Mouse (Mus musculus) brown adipose tissue, adult 24 weeks (tissue): ENCODE measurements around the gene Cep126. TPM values are rescaled to one million over a fixed set of nuclear protein-coding genes. Genes with fewer than 3 reads are reported as not detected.

ENCODE experiments used
- H3K27ac ChIP-seq: fragments of 200-500 bp; replicated peaks from 2 replicates; pipeline ENCODE4 v1.5.1; 2012; ENCODE audit warnings: low read depth, mild to moderate bottlenecking, low read length
- H3K4me1 ChIP-seq: fragments of 200-500 bp; 2 replicates; pipeline ENCODE4 v1.6.1; 2012; ENCODE audit warnings: low read length, mixed read lengths; ENCODE audit not compliant: control insufficient read depth, insufficient read depth, insufficient read length
- H3K4me3 ChIP-seq: fragments of 200-500 bp; 2 replicates; pipeline ENCODE4 v1.5.1; 2012; ENCODE audit warnings: low read depth, mild to moderate bottlenecking, low read length, moderate library complexity; ENCODE audit not compliant: insufficient read depth
- polyA plus RNA-seq: library from polyadenylated mRNA; stranded (reverse); fragments of >200 nt; gene quantifications from 2 replicates; pipeline ENCODE4 v1.2.4, GENCODE M21; 2012; ENCODE audit not compliant: missing spikeins, insufficient read depth, insufficient read length

Gene Cep126
- polyA plus RNA-seq = 0.67 and 1.8 TPM in 2 replicates

GRCm38 (mm10) chr9:8134117-8134574 is at the start of gene Cep126:
Cep126 (minus strand) TSS chr9:8134294.
- H3K4me3 ChIP-seq = peak within 1 kb of the TSS; percentile 74
- no peak within 1 kb of the TSS for H3K27ac ChIP-seq
- H3K4me1 ChIP-seq = 0 out of 2 replicates have a peak, but pooled peaks cover 2% of the 10 kb centered on the region

- H3K4me1 ChIP-seq = no peaks in the 10 kb centered on the region
- no peak overlapping the region for H3K4me3 ChIP-seq
- no peak overlapping the region for H3K27ac ChIP-seq
Observed at GRCm38 (mm10) chr9:8179554-8179953, 45.5 kb upstream of the Cep126 start.

GRCm38 (mm10) chr9:8177099-8177498 is 43.0 kb upstream of the Cep126 start:
- H3K4me1 ChIP-seq = no peaks in the 10 kb centered on the region
- H3K4me3 ChIP-seq = no peak overlapping the region
- H3K27ac ChIP-seq = no peak overlapping the region

GRCm38 (mm10) chr9:8157011-8157410 is 22.9 kb upstream of the Cep126 start:
- Histone ChIP-seq H3K4me1 (no peaks in the 10 kb centered on the region), H3K4me3 (no peak overlapping the region), H3K27ac (no peak overlapping the region)

GRCm38 (mm10) chr9:8139501-8139900 is 5.4 kb upstream of the Cep126 start:
- Histone ChIP-seq H3K27ac (no peak overlapping the region), H3K4me3 (no peak overlapping the region), H3K4me1 (0 out of 2 replicates have a peak, but pooled peaks cover 2% of the 10 kb centered on the region)

GRCm38 (mm10) chr9:8133586-8134115 is 443 bp downstream of the Cep126 start:
- Histone ChIP-seq H3K27ac (no peak overlapping the region), H3K4me3 (peak overlapping the region; percentile 74), H3K4me1 (0 out of 2 replicates have a peak, but pooled peaks cover 2% of the 10 kb centered on the region)

DNA sequence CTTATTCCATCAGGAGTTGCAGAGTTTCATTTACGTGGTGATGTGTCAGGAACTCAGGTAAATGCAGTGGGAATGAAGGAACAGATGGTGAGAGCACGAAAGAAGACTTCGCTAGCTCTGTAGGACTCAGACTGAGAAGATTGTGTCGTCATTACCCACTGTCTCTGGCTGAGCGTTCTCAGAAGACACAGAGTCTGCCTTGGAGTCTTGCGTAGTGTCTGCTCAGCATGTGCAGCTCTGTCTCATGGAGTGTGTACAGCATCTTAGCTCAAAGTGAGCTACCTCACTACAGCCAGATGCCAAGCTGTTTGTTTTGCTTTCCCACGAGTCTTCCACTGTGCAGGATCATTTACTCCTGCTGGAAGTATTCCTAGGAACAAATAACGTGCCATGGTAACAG is 10.6 kb downstream of the Cep126 start:
- H3K27ac ChIP-seq = no peak overlapping the region
- H3K4me3 ChIP-seq = no peak overlapping the region
- no peaks in the 10 kb centered on the region for H3K4me1 ChIP-seq

DNA sequence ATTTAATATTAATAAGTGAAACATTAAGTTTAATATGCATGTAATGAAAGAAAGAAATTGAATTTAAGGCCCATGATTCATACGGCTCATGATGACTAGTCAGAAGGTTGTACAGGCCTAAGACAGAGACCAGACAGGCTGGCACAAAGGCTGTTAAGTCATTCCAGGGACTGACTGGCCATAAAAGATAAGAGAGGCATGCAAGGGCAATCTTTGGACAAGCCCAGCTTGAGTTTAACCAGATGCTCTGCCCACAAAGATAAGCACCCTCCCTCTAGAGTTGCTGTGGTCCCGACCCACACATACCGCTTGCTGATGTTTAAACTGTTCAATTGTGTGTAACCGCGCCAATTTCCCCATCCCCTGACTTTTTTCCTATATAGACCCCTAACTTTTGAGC is 19.6 kb downstream of the Cep126 start:
- Histone ChIP-seq H3K4me1 (no peaks in the 10 kb centered on the region), H3K27ac (no peak overlapping the region), H3K4me3 (no peak overlapping the region)

GRCm38 (mm10) chr9:8103050-8103449 is 31.0 kb downstream of the Cep126 start:
- H3K4me3 ChIP-seq = no peak overlapping the region
- H3K27ac ChIP-seq = no peak overlapping the region
- no peaks in the 10 kb centered on the region for H3K4me1 ChIP-seq

- no peaks in the 10 kb centered on the region for H3K4me1 ChIP-seq
- H3K27ac ChIP-seq = no peak overlapping the region
- H3K4me3 ChIP-seq = no peak overlapping the region
Observed at GRCm38 (mm10) chr9:8100962-8101361, 33.1 kb downstream of the Cep126 start.

DNA sequence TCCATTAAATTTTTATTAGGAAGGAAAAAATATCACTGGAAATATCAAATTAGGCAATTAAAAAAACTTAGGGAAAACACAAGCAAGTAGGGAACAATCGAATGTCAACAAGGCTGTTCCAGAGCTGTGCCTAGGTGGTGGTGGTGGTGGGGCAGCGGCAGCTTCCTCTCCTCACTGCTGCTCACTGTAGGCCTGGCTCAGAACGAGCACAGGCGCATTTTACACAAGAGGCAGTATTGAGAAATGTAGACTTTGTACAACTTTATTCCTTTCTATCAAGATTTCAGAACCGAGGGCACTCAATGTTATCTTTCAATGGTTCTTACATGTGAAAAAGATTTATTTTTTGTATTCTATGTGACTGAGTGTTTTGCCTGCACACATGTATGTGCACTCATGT is 55.2 kb downstream of the Cep126 start:
- no peak overlapping the region for H3K4me3 ChIP-seq
- H3K27ac ChIP-seq = no peak overlapping the region
- no peaks in the 10 kb centered on the region for H3K4me1 ChIP-seq

DNA sequence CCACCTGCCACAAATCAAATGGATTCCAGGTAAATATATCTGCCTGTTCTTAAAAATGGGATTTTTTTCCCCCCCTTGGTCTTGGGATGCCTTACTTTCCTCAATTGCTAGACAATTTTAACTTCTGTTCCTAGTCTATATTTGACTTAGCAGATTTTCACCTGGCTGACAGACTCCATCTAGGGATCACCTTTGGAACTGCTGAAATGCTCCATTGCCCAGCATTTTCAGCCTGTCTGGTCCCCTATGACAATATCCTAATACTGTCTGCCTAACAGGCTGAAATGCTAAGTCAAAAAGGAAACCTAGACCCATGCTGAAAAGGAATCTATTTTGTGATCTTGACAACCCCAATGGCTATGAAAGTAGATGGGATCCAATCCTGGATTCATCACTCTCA is 59.7 kb downstream of the Cep126 start:
- H3K4me3 ChIP-seq = no peak overlapping the region
- no peaks in the 10 kb centered on the region for H3K4me1 ChIP-seq
- no peak overlapping the region for H3K27ac ChIP-seq

- no peak overlapping the region for H3K4me3 ChIP-seq
- H3K27ac ChIP-seq = no peak overlapping the region
- H3K4me1 ChIP-seq = no peaks in the 10 kb centered on the region
Observed at GRCm38 (mm10) chr9:8073203-8073755, 60.8 kb downstream of the Cep126 start.

GRCm38 (mm10) chr9:8059636-8060035 is 74.5 kb downstream of the Cep126 start:
- Histone ChIP-seq H3K4me3 (no peak overlapping the region), H3K4me1 (no peaks in the 10 kb centered on the region), H3K27ac (no peak overlapping the region)

DNA sequence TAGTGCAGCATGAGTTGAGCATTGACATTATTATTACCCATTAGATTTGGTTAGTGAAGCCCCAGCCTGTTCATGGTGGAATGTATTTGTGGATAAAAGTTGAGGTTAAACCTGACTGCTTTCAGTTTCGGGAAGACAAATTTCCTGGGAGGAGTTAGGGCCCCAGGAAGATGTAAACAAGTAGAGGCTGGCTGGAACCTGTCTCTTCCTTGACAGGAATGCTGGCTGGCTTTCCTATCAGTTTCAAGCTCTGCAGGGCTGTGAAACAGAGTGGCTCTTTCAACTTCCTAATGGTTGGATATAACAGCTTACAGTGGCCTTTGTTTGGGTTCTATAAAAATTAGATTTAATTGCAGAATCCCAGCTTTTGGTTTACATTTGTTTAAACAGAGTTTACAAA is 79.3 kb downstream of the Cep126 start:
- Histone ChIP-seq H3K27ac (no peak overlapping the region), H3K4me3 (no peak overlapping the region), H3K4me1 (no peaks in the 10 kb centered on the region)

DNA sequence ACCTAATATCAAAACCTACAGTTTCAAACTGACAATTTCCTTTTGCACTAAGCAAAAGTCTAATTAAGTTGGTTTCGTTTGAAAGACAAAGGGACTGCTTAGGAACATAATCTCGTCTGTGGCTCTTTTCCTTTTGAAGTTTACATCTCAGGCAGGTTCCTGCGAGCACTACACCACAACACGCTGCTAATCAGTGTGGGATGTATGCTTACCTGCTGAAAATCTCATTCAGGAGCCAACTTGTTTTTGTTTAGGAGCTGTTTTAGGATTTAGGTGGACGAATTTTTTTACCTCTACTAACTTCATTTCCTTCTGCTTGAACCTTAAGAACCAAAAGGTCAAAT is 91.1 kb downstream of the Cep126 start:
- peak overlapping the region; percentile 49 for H3K27ac ChIP-seq
- no peaks in the 10 kb centered on the region for H3K4me1 ChIP-seq
- peak overlapping the region; percentile 71 for H3K4me3 ChIP-seq
